Mouse (Mus musculus) stomach, postnatal 0 days (tissue): Measurements from ENCODE around the gene Ces3b. TPM values are rescaled to one million over a fixed set of nuclear protein-coding genes. Genes with fewer than 3 reads are reported as not detected.
"Not testable (repeated sequence)": the region's sequence is repeated elsewhere in the genome, so short reads cannot be mapped to it uniquely, and the experiment has no call there.

Experiments
- ATAC-seq: fragments of 200-750 bp; cut with Nextera tagmentation; 2 replicates; pipeline ENCODE4 v1.8.0; 2017; ENCODE audit not compliant: low FRiP score, low TSS enrichment
- DNase-seq: peaks from one replicate; pipeline ENCODE4 v3.0.0-alpha.2; 2016; ENCODE audit warnings: low spot score
- H3K27ac ChIP-seq: fragments of 300-500 bp; sonication (generic); replicated peaks from 2 replicates; pipeline ENCODE4 v1.5.1; 2014; ENCODE audit warnings: mild to moderate bottlenecking, control low read depth
- H3K27me3 ChIP-seq: fragments of 300-500 bp; sonication (generic); 2 replicates; pipeline ENCODE4 v1.6.1; 2014; ENCODE audit warnings: low read length; ENCODE audit not compliant: control insufficient read depth, insufficient read depth
- H3K36me3 ChIP-seq: fragments of 300-500 bp; sonication (generic); 2 replicates; pipeline ENCODE4 v1.6.1; 2014; ENCODE audit warnings: low read length, mixed read lengths; ENCODE audit not compliant: control insufficient read depth, insufficient read depth
- H3K4me1 ChIP-seq: fragments of 300-500 bp; sonication (generic); replicated peaks from 2 replicates; pipeline ENCODE4 v1.6.1; 2014; ENCODE audit warnings: antibody characterized with exemption; ENCODE audit not compliant: control insufficient read depth, insufficient read depth
- H3K4me2 ChIP-seq: fragments of 300-500 bp; sonication (generic); replicated peaks from 2 replicates; pipeline ENCODE4 v1.6.1; 2014; ENCODE audit warnings: low read depth, mild to moderate bottlenecking, control low read depth, moderate library complexity
- H3K4me3 ChIP-seq: fragments of 300-500 bp; sonication (generic); 2 replicates; pipeline ENCODE4 v1.5.1; 2014; ENCODE audit warnings: low read depth, low read length, control low read depth
- H3K9ac ChIP-seq: fragments of 300-500 bp; sonication (generic); 2 replicates; pipeline ENCODE4 v1.6.1; 2014; ENCODE audit warnings: mild to moderate bottlenecking, low read length, control low read depth, mixed read lengths
- H3K9me3 ChIP-seq: fragments of 300-500 bp; sonication (generic); 2 replicates; pipeline ENCODE4 v1.6.1; 2016; ENCODE audit warnings: low read length; ENCODE audit not compliant: control insufficient read depth
- CTCF ChIP-seq: IDR thresholded peaks from 2 replicates; pipeline ENCODE4 v1.5.1; 2016; ENCODE audit warnings: antibody characterized with exemption, low read depth, mild to moderate bottlenecking, moderate library complexity
- EP300 ChIP-seq: optimal IDR thresholded peaks from 2 replicates; pipeline ENCODE3; 2016; ENCODE audit warnings: antibody characterized with exemption
- WGBS: fragments of 180-500 bp; shearing (Covaris S2); extraction: QIAGEN DNeasy Blood & Tissue Kit; methylation state at CpG from one replicate; pipeline ENCODE4 v1.1.7; 2014; 5-methylcytosine and 5-hydroxymethylcytosine counted together
- polyA plus RNA-seq: library from polyadenylated mRNA; unstranded; fragments of >200 nt; fragmentation: Nextera tagmentation; extraction: Ambion mirVana; gene quantifications from 2 replicates; pipeline ENCODE4 v1.2.1, GENCODE M21; 2015

The Ces3b gene
- polyA plus RNA-seq, 1 experiment from 2014 or later: not detected

GRCm38 (mm10) chr8:105066761-105067160 is 16.8 kb upstream of the Ces3b start:
- Histone ChIP-seq H3K36me3 (no peaks in the 10 kb centered on the region), H3K9me3 (no peaks in the 10 kb centered on the region), H3K27ac (no peak overlapping the region), H3K27me3 (no peaks in the 10 kb centered on the region), H3K4me3 (no peak overlapping the region), H3K4me1 (no peaks in the 10 kb centered on the region), H3K9ac (no peak overlapping the region), H3K4me2 (no peak overlapping the region)
- DNase-seq: peak; percentile 41
- ATAC-seq: no peak
- TF ChIP-seq CTCF (peak; percentile 71), EP300 (no peak)
- WGBS: 4% methylated on average over 1 of the region's 1 CpGs

GRCm38 (mm10) chr8:105067905-105068304 is 15.6 kb upstream of the Ces3b start:
- not testable (repeated sequence) for H3K4me1 ChIP-seq, H3K27me3 ChIP-seq, DNase-seq, H3K27ac ChIP-seq, H3K4me2 ChIP-seq, H3K9me3 ChIP-seq, H3K4me3 ChIP-seq, ATAC-seq, H3K9ac ChIP-seq, H3K36me3 ChIP-seq
- WGBS: 37% methylated on average over 7 of the region's 7 CpGs

GRCm38 (mm10) chr8:105068971-105069370 is 14.6 kb upstream of the Ces3b start:
- ATAC-seq (no peak), DNase-seq (no peak)
- Histone ChIP-seq H3K27ac (no peak overlapping the region), H3K4me3 (no peak overlapping the region), H3K36me3 (no peaks in the 10 kb centered on the region), H3K4me2 (no peak overlapping the region), H3K9ac (no peak overlapping the region), H3K9me3 (no peaks in the 10 kb centered on the region), H3K27me3 (no peaks in the 10 kb centered on the region), H3K4me1 (no peaks in the 10 kb centered on the region)
- TF ChIP-seq EP300 (no peak), CTCF (no peak)

GRCm38 (mm10) chr8:105076601-105077000 is 7.0 kb upstream of the Ces3b start:
- no peak overlapping the region for H3K4me3 ChIP-seq
- ATAC-seq (no peak), DNase-seq (no peak)
- H3K36me3 ChIP-seq: no peaks in the 10 kb centered on the region
- H3K9me3 ChIP-seq: no peaks in the 10 kb centered on the region
- 86% methylated on average over 4 of the region's 4 CpGs for WGBS
- H3K4me1 ChIP-seq: no peaks in the 10 kb centered on the region
- no peak for TF ChIP-seq CTCF
- no peak for TF ChIP-seq EP300
- no peak overlapping the region for H3K27ac ChIP-seq
- H3K27me3 ChIP-seq: no peaks in the 10 kb centered on the region
- no peak overlapping the region for H3K9ac ChIP-seq
- H3K4me2 ChIP-seq: no peak overlapping the region

GRCm38 (mm10) chr8:105077071-105077470 is 6.5 kb upstream of the Ces3b start:
- H3K9me3 ChIP-seq: no peaks in the 10 kb centered on the region
- no peaks in the 10 kb centered on the region for H3K36me3 ChIP-seq
- no peaks in the 10 kb centered on the region for H3K27me3 ChIP-seq
- 69% methylated on average over 6 of the region's 6 CpGs for WGBS
- DNase-seq: no peak
- H3K4me1 ChIP-seq: no peaks in the 10 kb centered on the region
- no peak overlapping the region for H3K4me2 ChIP-seq
- no peak overlapping the region for H3K9ac ChIP-seq
- TF ChIP-seq CTCF (no peak), EP300 (no peak)
- H3K27ac ChIP-seq: no peak overlapping the region
- ATAC-seq: no peak
- H3K4me3 ChIP-seq: no peak overlapping the region

GRCm38 (mm10) chr8:105078591-105078990 is 5.0 kb upstream of the Ces3b start:
- Histone ChIP-seq H3K9me3 (no peaks in the 10 kb centered on the region), H3K4me3 (no peak overlapping the region), H3K36me3 (no peaks in the 10 kb centered on the region), H3K27me3 (no peaks in the 10 kb centered on the region), H3K4me2 (no peak overlapping the region), H3K4me1 (no peaks in the 10 kb centered on the region), H3K27ac (no peak overlapping the region), H3K9ac (no peak overlapping the region)
- TF ChIP-seq CTCF: no peak
- TF ChIP-seq EP300: no peak
- no peak for ATAC-seq
- WGBS: 78% methylated on average over 5 of the region's 5 CpGs
- DNase-seq: no peak
